Mouse (Mus musculus) central nervous system, embryonic 14 days (tissue): ENCODE measurements around the gene Rhoa. TPM values are rescaled to one million over a fixed set of nuclear protein-coding genes. Genes with fewer than 3 reads are reported as not detected.

ENCODE experiments used
- polyA plus RNA-seq: library from polyadenylated mRNA; depleted of rRNA; stranded (reverse); fragments of >200 nt; gene quantifications from 2 replicates; pipeline ENCODE4 v1.2.3, GENCODE M21; 2012; rRNA removed

The Rhoa gene
- polyA plus RNA-seq = 212 and 233 TPM in 2 replicates

GRCm38 (mm10) chr9:108305629-108306520 lies at the start of gene Rhoa, which contains the start of gene Tcta:
Gene Rhoa (plus strand): TSS chr9:108306129.
Gene Tcta (minus strand): TSS chr9:108306160.

DNA sequence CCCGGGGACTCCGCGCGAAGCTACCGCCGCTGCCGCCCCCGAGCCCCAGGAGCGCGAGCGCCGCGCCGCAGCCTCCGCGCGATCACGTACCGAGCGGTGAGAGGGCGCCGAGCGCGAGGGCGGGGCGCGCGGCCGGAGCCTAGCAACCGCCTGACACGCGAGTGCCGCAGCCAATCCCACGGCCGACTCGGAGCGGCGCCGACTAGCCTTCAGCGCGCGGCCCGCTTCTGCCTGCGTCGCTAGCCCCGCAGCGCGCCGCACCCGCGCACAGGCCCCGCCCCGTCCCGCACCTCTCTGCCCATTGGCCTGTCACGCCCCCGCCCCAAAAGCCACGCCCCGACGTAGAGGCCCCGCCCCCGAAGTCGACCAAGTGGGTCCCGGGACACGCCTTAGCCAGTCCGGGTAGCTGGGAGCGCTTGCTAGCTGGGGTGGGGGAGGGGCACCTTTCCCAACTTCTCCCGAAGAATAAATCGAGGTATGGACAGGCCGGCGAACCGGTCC lies 42.2 kb upstream of the Rhoa start, which contains the start of gene Dag1:
Dag1 (minus strand) TSS at position 269 of the 501 bp plus-strand sequence.

DNA sequence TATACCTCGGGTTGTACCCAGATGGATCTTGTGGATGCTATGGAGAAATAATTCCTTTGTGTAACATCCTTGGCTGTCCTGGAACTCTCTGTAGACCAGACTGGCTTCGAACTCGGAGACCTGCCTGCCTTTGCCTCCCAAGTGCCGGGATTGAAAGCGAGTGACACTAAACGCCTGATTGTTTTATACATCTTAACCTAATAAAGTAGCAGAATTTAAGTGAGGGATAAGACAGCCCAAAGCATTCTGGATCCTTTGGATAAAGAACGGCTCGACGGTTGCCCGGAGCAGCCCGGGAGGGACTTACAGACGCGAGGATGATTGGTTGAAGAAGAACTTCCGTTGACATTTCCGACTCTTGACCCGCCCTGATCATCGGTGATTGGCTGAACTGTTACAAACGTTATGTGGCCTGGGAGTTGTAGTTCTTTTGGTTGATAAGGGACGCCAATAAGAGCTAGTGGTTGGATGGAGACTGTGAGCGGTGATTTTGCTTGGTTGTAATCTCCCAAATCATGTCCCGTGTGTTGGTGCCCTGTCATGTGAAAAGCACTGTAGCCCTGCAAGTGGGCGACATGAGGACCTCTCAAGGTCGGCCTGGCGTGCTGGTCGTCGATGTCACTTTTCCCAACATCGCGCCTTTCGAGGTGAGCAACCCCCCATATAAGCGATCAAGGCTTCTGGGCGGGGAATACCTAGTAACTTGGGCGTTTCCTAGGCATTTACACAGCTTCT lies 15.7 kb upstream of the Rhoa start, which contains the start of gene Nicn1:
Nicn1 (plus strand) TSS at position 414 of the 735 bp plus-strand sequence.

DNA sequence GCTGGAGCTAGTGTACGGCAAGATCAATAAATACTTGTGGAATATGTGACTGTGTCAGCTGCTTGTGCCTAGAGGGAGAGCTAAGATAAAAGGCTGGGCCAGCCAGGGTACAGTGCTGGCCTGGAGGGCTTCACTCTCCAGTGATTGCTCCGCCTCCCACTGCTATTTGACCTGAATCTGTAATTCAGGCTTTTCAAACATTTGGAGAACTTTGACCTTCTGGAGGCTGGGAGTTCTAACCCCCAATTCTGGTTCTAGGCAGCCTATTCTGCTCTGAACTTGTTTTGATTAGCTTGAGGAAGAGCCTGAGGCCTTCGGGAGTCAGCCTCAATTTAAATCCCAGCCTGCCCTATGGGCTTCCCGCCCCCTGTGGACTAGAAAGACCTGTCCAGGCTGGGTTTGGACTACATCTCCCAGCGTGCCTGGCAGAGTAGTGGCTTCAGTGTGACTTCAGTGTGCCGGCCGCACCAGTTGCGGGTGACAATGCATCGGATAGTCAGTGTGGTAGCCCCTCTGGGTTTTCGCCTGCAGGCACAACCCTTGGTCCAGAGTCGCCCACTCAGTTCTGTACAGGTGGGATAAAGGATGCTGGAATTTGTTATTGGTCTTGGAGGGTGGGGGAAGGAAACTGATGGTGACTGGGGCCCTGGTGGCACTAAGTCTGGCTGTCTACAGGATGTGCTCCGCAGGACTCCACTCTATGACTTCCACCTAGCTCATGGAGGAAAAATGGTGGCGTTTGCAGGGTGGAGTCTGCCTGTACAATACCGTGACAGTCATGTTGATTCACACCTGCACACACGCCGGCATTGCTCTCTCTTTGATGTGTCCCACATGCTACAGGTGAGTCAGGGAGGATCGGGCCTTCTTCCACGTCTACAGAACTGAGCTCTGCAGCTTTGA lies 9.2 kb upstream of the Rhoa start, which contains the start of gene Amt:
Amt (plus strand) TSS at position 401 of the 903 bp plus-strand sequence.

DNA sequence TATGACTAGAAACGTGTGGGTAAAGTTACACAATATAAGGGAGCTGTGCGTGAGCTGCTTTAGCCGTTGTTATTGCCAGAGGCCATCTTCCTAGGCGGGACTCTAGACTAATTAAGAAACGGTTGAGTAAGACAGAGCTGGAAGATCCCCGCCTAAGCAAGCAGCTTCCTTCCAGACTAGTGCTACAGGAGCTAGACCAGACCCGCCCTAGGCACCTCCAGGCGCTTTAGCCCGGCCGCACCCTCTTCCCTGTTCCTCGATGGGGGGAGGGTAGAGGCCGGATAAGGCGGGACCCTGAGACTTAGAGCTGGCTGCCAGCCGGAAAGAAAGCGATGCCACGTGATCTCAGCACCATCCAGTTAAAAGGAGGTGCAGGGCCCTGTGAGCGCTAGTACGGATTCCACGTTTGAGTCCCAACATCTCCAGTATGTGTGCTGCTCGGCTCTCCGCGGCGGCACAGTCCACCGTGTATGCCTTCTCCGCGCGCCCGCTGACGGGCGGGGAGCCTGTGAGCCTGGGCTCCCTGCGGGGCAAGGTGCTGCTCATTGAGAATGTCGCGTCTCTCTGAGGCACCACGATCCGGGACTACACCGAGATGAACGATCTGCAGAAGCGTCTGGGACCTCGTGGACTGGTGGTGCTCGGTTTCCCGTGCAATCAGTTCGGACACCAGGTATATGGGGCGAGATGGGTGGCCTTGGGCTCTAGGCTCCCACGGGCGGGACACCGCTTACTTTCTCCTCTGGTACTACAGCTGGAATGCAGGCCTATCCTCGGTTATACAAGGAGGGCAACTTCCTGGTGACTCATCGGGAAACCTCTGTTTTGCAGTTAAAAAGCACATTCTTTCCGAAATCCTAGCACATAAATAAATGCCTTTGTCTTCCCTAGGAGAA lies 33.2 kb downstream of the Rhoa start, which contains the start of gene Gpx1:
Gpx1 (plus strand) TSS at position 18 of the 896 bp plus-strand sequence.

GRCm38 (mm10) chr9:108347540-108348289 lies 41.8 kb downstream of the Rhoa start, which contains the start of gene Usp4:
Gene Usp4 (plus strand): TSS chr9:108347853.

Other genes starting within 250 kb of the Rhoa start
- 0.05 and 0.11 TPM in 2 replicates for gene Mst1, start 225.7 kb upstream of the Rhoa start, polyA plus RNA-seq
- 78.9 and 79.2 TPM in 2 replicates for gene Rnf123, start 222.8 kb upstream of the Rhoa start, polyA plus RNA-seq
- gene Apeh, start 211.5 kb upstream of the Rhoa start, polyA plus RNA-seq = 63.5 and 70.3 TPM in 2 replicates
- 17.6 and 21.0 TPM in 2 replicates for gene Bsn, start 115.7 kb upstream of the Rhoa start, polyA plus RNA-seq
- gene Dag1, start 42.2 kb upstream of the Rhoa start, polyA plus RNA-seq = 31.1 and 37.4 TPM in 2 replicates
- gene Nicn1, start 15.7 kb upstream of the Rhoa start, polyA plus RNA-seq = 87.9 and 91.8 TPM in 2 replicates
- gene Amt, start 9.3 kb upstream of the Rhoa start, polyA plus RNA-seq = 64.2 and 65.5 TPM in 2 replicates
- gene Tcta, start within 50 bp of the Rhoa start, polyA plus RNA-seq = 31.7 and 35.3 TPM in 2 replicates
- 370 and 383 TPM in 2 replicates for gene Gpx1, start 32.8 kb downstream of the Rhoa start, polyA plus RNA-seq
- gene Usp4, start 41.7 kb downstream of the Rhoa start, polyA plus RNA-seq = 121 and 125 TPM in 2 replicates
- gene 1700102P08Rik, start 86.7 kb downstream of the Rhoa start, polyA plus RNA-seq = 2.8 and 3.4 TPM in 2 replicates
- gene Ccdc36, start 122.4 kb downstream of the Rhoa start, polyA plus RNA-seq = 1.7 and 2.2 TPM in 2 replicates
- not detected in 2 replicates for gene BC048562, start 130.4 kb downstream of the Rhoa start, polyA plus RNA-seq
- 31.1 and 35.9 TPM in 2 replicates for gene Ccdc71, start 154.4 kb downstream of the Rhoa start, polyA plus RNA-seq
- 75.5 and 76.3 TPM in 2 replicates for gene Klhdc8b, start 155.5 kb downstream of the Rhoa start, polyA plus RNA-seq
- 52.1 and 78.8 TPM in 2 replicates for gene Lamb2, start 173.6 kb downstream of the Rhoa start, polyA plus RNA-seq
- gene Usp19, start 184.5 kb downstream of the Rhoa start, polyA plus RNA-seq = 179 and 187 TPM in 2 replicates
- 190 and 192 TPM in 2 replicates for gene Qars, start 201.6 kb downstream of the Rhoa start, polyA plus RNA-seq
- 128 and 130 TPM in 2 replicates for gene Qrich1, start 210.7 kb downstream of the Rhoa start, polyA plus RNA-seq